Mouse (Mus musculus): ENCODE results near the gene Ptpn12. TPM values are rescaled to one million over a fixed set of nuclear protein-coding genes. Genes with fewer than 3 reads are reported as not detected.

The Ptpn12 gene
- total and polyA plus RNA-seq, 3 experiments, result 3.2 to 16.5 (median 12.7) TPM

GRCm38 (mm10) chr5:21032626-21033025 lies 23.1 kb downstream of the Ptpn12 start:
- dilution Hi-C loops (cut with MboI; ENCODE audit: extremely low pct_ligation_motif_present, extremely low pct_unique_long_range_greater_than_20kb, low sequenced_read_pairs), result no loop called here
- H3K4me1 ChIP-seq (ENCODE audit: control insufficient read depth in 1 of 2, insufficient read depth in 2 of 2), result peaks cover 16 to 80% of the 10 kb centered on the region in 2 experiments
- no peak overlapping the region for H3K27ac ChIP-seq (ENCODE audit: insufficient read depth, low read depth)

GRCm38 (mm10) chr5:21030226-21030625 lies 25.5 kb downstream of the Ptpn12 start:
- Histone ChIP-seq H3K4me2 (ENCODE audit: insufficient read depth, low read depth, poor library complexity, severe bottlenecking) (peak overlapping the region; percentile 44; the same call in 1 of the 2 replicates), H3K4me3 (replicated peaks in 1 of 3; ENCODE audit: low read depth in 2 of 3, low read length in 2 of 3, poor library complexity in 1 of 3) (no peak overlapping the region), H3K36me3 (replicated peaks in 1 of 2; ENCODE audit: control insufficient read depth in 1 of 2, insufficient read depth in 1 of 2, low read length in 1 of 2) (peaks cover 3 to 11% of the 10 kb centered on the region in 2 experiments), H3K4me1 (ENCODE audit: control insufficient read depth in 1 of 2, insufficient read depth in 2 of 2) (peaks cover 12 to 62% of the 10 kb centered on the region in 2 experiments), H3K27me3 (replicated peaks) (no peaks in the 10 kb centered on the region), H3K9me3 (replicated peaks; ENCODE audit: low read length) (peaks cover 2% of the 10 kb centered on the region), H3K27ac (ENCODE audit: insufficient read depth, low read depth) (no peak overlapping the region), H3K9ac (ENCODE audit: insufficient read depth, low read depth) (peak overlapping the region; percentile 48; the same call in 1 of the 2 replicates), H3K79me2 (replicated peaks; ENCODE audit: control insufficient read depth, extremely low read depth, insufficient read depth, poor library complexity, severe bottlenecking) (no peaks in the 10 kb centered on the region; the same call in 1 of the 2 replicates)
- peak; percentile 68 for DNase-seq (ENCODE audit: extremely low read depth)
- TF ChIP-seq GABPA (IDR thresholded peaks at IDR 0.05; ENCODE audit: insufficient replicate concordance, low read depth, low read length), result no peak
- peak; percentile 71 for TF ChIP-seq JUND (conservative IDR thresholded peaks at IDR 0.05; ENCODE audit: low read depth, low read length)
- peak; percentile 84 for TF ChIP-seq IRF4 (IDR thresholded peaks at IDR 0.05; ENCODE audit: low read depth, low read length)
- TF ChIP-seq MAZ (IDR thresholded peaks at IDR 0.05; ENCODE audit: low read depth, low read length), result no peak
- no peak for TF ChIP-seq CHD1 (IDR thresholded peaks at IDR 0.05; ENCODE audit: low read depth, low read length)
- peak; percentile 79 for TF ChIP-seq ETS1 (conservative IDR thresholded peaks at IDR 0.05; ENCODE audit: low read depth, low read length)
- peak; percentile 76 for TF ChIP-seq MAFK (IDR thresholded peaks at IDR 0.05; ENCODE audit: insufficient replicate concordance, low read length)
- TF ChIP-seq EP300 (IDR thresholded peaks at IDR 0.05; ENCODE audit: low read length), result peak; percentile 96
- TF ChIP-seq BHLHE40 (IDR thresholded peaks at IDR 0.05; ENCODE audit: low read depth, low read length), result no peak
- peak; percentile 45; the same call in 1 of the 2 replicates for TF ChIP-seq TCF12 (IDR thresholded peaks at IDR 0.05; ENCODE audit: low read depth, low read length)
- no peak for TF ChIP-seq UBTF (IDR thresholded peaks at IDR 0.05; ENCODE audit: low read depth, low read length)
- peak; percentile 37; the same call in 1 of the 2 replicates for TF ChIP-seq MEF2A (IDR thresholded peaks at IDR 0.05; ENCODE audit: borderline replicate concordance, low read depth, low read length)
- TF ChIP-seq JUN (IDR thresholded peaks at IDR 0.05; ENCODE audit: insufficient read depth, low read depth, low read length), result peak; percentile 32
- dilution Hi-C loops (cut with MboI; ENCODE audit: extremely low pct_ligation_motif_present, extremely low pct_unique_long_range_greater_than_20kb, low sequenced_read_pairs), result no loop called here
- in situ Hi-C loops (cut with MboI; ENCODE audit: low pct_ligation_motif_present, low pct_unique_long_range_greater_than_20kb, low sequenced_read_pairs), result loop anchor here (25.0 kb wide), 1 partner anchor 382 kb away; the partner anchor contains the start of genes Ccdc146 and Fam185a

More at GRCm38 (mm10) chr5:21032626-21033025, 23.1 kb downstream of the Ptpn12 start:
- Histone ChIP-seq H3K9me3 (replicated peaks; ENCODE audit: low read length) (peaks cover 2% of the 10 kb centered on the region), H3K27me3 (replicated peaks) (no peaks in the 10 kb centered on the region), H3K4me3 (replicated peaks in 1 of 3; ENCODE audit: low read depth in 2 of 3, low read length in 2 of 3, poor library complexity in 1 of 3) (no peak overlapping the region), H3K4me2 (ENCODE audit: insufficient read depth, low read depth, poor library complexity, severe bottlenecking) (peak overlapping the region; percentile 71), H3K9ac (ENCODE audit: insufficient read depth, low read depth) (no peak overlapping the region), H3K79me2 (replicated peaks; ENCODE audit: control insufficient read depth, extremely low read depth, insufficient read depth, poor library complexity, severe bottlenecking) (peaks cover 3% of the 10 kb centered on the region; the same call in 1 of the 2 replicates), H3K36me3 (replicated peaks in 1 of 2; ENCODE audit: control insufficient read depth in 1 of 2, insufficient read depth in 1 of 2, low read length in 1 of 2) (peaks cover 0 to 9% of the 10 kb centered on the region in 2 experiments)
- TF ChIP-seq CHD1 (IDR thresholded peaks at IDR 0.05; ENCODE audit: low read depth, low read length) (no peak), POLR2A (IDR thresholded peaks at IDR 0.05; ENCODE audit: low read depth, low read length) (no peak), PAX5 (IDR thresholded peaks at IDR 0.05; ENCODE audit: low read length) (no peak), EP300 (IDR thresholded peaks at IDR 0.05; ENCODE audit: low read length) (peak; percentile 99), JUND (conservative IDR thresholded peaks at IDR 0.05; ENCODE audit: low read depth, low read length) (peak; percentile 92), MAX (IDR thresholded peaks at IDR 0.05; ENCODE audit: low read length) (no peak), TCF12 (IDR thresholded peaks at IDR 0.05; ENCODE audit: low read depth, low read length) (peak; percentile 95), IRF4 (IDR thresholded peaks at IDR 0.05; ENCODE audit: low read depth, low read length) (peak; percentile 97), NRF1 (IDR thresholded peaks at IDR 0.05; ENCODE audit: low read depth, low read length) (no peak), RCOR1 (conservative IDR thresholded peaks at IDR 0.05; ENCODE audit: low read depth, low read length) (peak; percentile 98), USF1 (IDR thresholded peaks at IDR 0.05; ENCODE audit: low read depth, low read length) (no peak), ELF1 (IDR thresholded peaks at IDR 0.05; ENCODE audit: low read depth, low read length) (0 out of 2 replicates have a peak, but pooled peaks have one; percentile 12), RAD21 (IDR thresholded peaks at IDR 0.05; ENCODE audit: low read depth, low read length) (no peak), E2F4 (IDR thresholded peaks at IDR 0.05; ENCODE audit: insufficient replicate concordance, low read depth, low read length) (no peak), BHLHE40 (IDR thresholded peaks at IDR 0.05; ENCODE audit: low read depth, low read length) (peak; percentile 83), POLR2AphosphoS2 (IDR thresholded peaks at IDR 0.05; ENCODE audit: low read depth, low read length) (no peak), MAFK (IDR thresholded peaks at IDR 0.05; ENCODE audit: insufficient replicate concordance, low read length) (peak; percentile 65), USF2 (conservative IDR thresholded peaks at IDR 0.05; ENCODE audit: low read depth, low read length) (no peak), MEF2A (IDR thresholded peaks at IDR 0.05; ENCODE audit: borderline replicate concordance, low read depth, low read length) (peak; percentile 67), JUN (IDR thresholded peaks at IDR 0.05; ENCODE audit: insufficient read depth, low read depth, low read length) (peak; percentile 84), ETS1 (conservative IDR thresholded peaks at IDR 0.05; ENCODE audit: low read depth, low read length) (peak; percentile 78), ZNF384 (IDR thresholded peaks at IDR 0.05; ENCODE audit: low read depth, low read length) (peak; percentile 22; the same call in 1 of the 2 replicates)
- in situ Hi-C loops (cut with MboI; ENCODE audit: low pct_ligation_motif_present, low pct_unique_long_range_greater_than_20kb, low sequenced_read_pairs), result loop anchor here (25.0 kb wide), 1 partner anchor 380 kb away; the partner anchor contains the start of genes Ccdc146 and Fam185a
- peak; percentile 74 for DNase-seq (ENCODE audit: extremely low read depth)
